Mouse (Mus musculus) forebrain, embryonic 16.5 days (tissue): ENCODE results near the gene Olfr609. TPM values are rescaled to one million over a fixed set of nuclear protein-coding genes. Genes with fewer than 3 reads are reported as not detected.

Experiments
- polyA plus RNA-seq: library from polyadenylated mRNA; unstranded; fragments of >200 nt; fragmentation: Nextera tagmentation; extraction: Ambion mirVana; gene quantifications from 2 replicates; pipeline ENCODE4 v1.2.1, GENCODE M21; 2015

The Olfr609 gene
- polyA plus RNA-seq, 1 experiment from 2014 or later: not detected

Other genes with a start within 250 kb of the Olfr609 start
- gene Usp17ld, start 245.6 kb downstream of the Olfr609 start, polyA plus RNA-seq: not detected in 2 replicates
- gene Olfr596, start 192.4 kb downstream of the Olfr609 start, polyA plus RNA-seq: not detected in 2 replicates
- not detected in 2 replicates for gene Olfr597, start 181.7 kb downstream of the Olfr609 start, polyA plus RNA-seq
- not detected in 2 replicates for gene Olfr598, start 174.5 kb downstream of the Olfr609 start, polyA plus RNA-seq
- gene Olfr599, start 162.1 kb downstream of the Olfr609 start, polyA plus RNA-seq: not detected in 2 replicates
- gene Olfr600, start 148.4 kb downstream of the Olfr609 start, polyA plus RNA-seq: not detected in 2 replicates
- not detected in 2 replicates for gene Olfr601, start 135.4 kb downstream of the Olfr609 start, polyA plus RNA-seq
- gene Olfr603, start 111.9 kb downstream of the Olfr609 start, polyA plus RNA-seq: not detected in 2 replicates
- not detected in 2 replicates for gene Usp17lc, start 83.0 kb downstream of the Olfr609 start, polyA plus RNA-seq
- gene Olfr605, start 52.6 kb downstream of the Olfr609 start, polyA plus RNA-seq: not detected in 2 replicates
- not detected in 2 replicates for gene Olfr606, start 49.0 kb downstream of the Olfr609 start, polyA plus RNA-seq
- not detected in 2 replicates for gene Olfr607, start 33.9 kb downstream of the Olfr609 start, polyA plus RNA-seq
- not detected in 2 replicates for gene Olfr608, start 28.2 kb downstream of the Olfr609 start, polyA plus RNA-seq
- gene Olfr610, start 14.1 kb upstream of the Olfr609 start, polyA plus RNA-seq: not detected in 2 replicates
- gene Olfr611, start 22.8 kb upstream of the Olfr609 start, polyA plus RNA-seq: not detected in 2 replicates
- gene Olfr612, start 44.7 kb upstream of the Olfr609 start, polyA plus RNA-seq: not detected in 2 replicates
- not detected in 2 replicates for gene Olfr613, start 50.0 kb upstream of the Olfr609 start, polyA plus RNA-seq
- gene Olfr615, start 58.0 kb upstream of the Olfr609 start, polyA plus RNA-seq: not detected in 2 replicates
- gene Olfr616, start 71.1 kb upstream of the Olfr609 start, polyA plus RNA-seq: not detected in 2 replicates
- not detected in 2 replicates for gene Olfr617, start 75.0 kb upstream of the Olfr609 start, polyA plus RNA-seq
- gene Olfr618, start 92.0 kb upstream of the Olfr609 start, polyA plus RNA-seq: not detected in 2 replicates
- gene Olfr619, start 102.5 kb upstream of the Olfr609 start, polyA plus RNA-seq: not detected in 2 replicates
- gene Olfr620, start 114.5 kb upstream of the Olfr609 start, polyA plus RNA-seq: not detected in 2 replicates
- gene Olfr622, start 144.6 kb upstream of the Olfr609 start, polyA plus RNA-seq: not detected in 2 replicates
- not detected in 2 replicates for gene Olfr623, start 165.6 kb upstream of the Olfr609 start, polyA plus RNA-seq
- not detected in 2 replicates for gene Olfr624, start 173.1 kb upstream of the Olfr609 start, polyA plus RNA-seq
- gene Olfr625-ps1, start 184.7 kb upstream of the Olfr609 start, polyA plus RNA-seq: not detected in 2 replicates
- not detected in 2 replicates for gene Olfr243, start 216.6 kb upstream of the Olfr609 start, polyA plus RNA-seq
- gene Olfr628, start 232.3 kb upstream of the Olfr609 start, polyA plus RNA-seq: not detected in 2 replicates
- not detected in 2 replicates for gene Olfr629, start 246.9 kb upstream of the Olfr609 start, polyA plus RNA-seq